Mouse (Mus musculus) myocyte (in vitro differentiated cells): ENCODE results near the gene Xpo4. TPM values are rescaled to one million over a fixed set of nuclear protein-coding genes. Genes with fewer than 3 reads are reported as not detected.

Experiments
- H3K27me3 ChIP-seq: one replicate; pipeline ENCODE4 v1.6.1; 2011; ENCODE audit not compliant: control insufficient read depth, insufficient read depth, insufficient read length
- H3K36me3 ChIP-seq: one replicate; pipeline ENCODE4 v1.6.1; 2011; ENCODE audit not compliant: control insufficient read depth, insufficient read depth
- H3K4me2 ChIP-seq: one replicate; pipeline ENCODE4 v1.6.1; 2011; ENCODE audit warnings: low read depth, control low read depth
- H3K4me3 ChIP-seq: one replicate; pipeline ENCODE4 v1.5.1; 2011; ENCODE audit warnings: mild to moderate bottlenecking, control low read depth, moderate library complexity
- H3K79me2 ChIP-seq: one replicate; pipeline ENCODE4 v1.6.1; 2011; ENCODE audit not compliant: control insufficient read depth, insufficient read depth
- H3ac ChIP-seq: one replicate; pipeline ENCODE4 v1.6.1; 2011; ENCODE audit not compliant: control insufficient read depth, insufficient read length
- CEBPB ChIP-seq: IDR thresholded peaks from 2 replicates; pipeline ENCODE4 v1.6.1; 2011; ENCODE audit warnings: mild to moderate bottlenecking, moderate library complexity; ENCODE audit not compliant: poor library complexity, insufficient read depth, severe bottlenecking
- E2F4 ChIP-seq: IDR thresholded peaks from one replicate; pipeline ENCODE4 v1.6.1; 2011; ENCODE audit warnings: mild to moderate bottlenecking, control low read depth, moderate library complexity; ENCODE audit not compliant: insufficient read depth
- MAX ChIP-seq: IDR thresholded peaks from one replicate; pipeline ENCODE4 v1.6.1; 2011; ENCODE audit warnings: low read depth, mild to moderate bottlenecking, control low read depth
- MYOD1 ChIP-seq, 3 experiments: IDR thresholded peaks; one replicate each; pipeline ENCODE4 v1.6.1; 2011; ENCODE audit warnings: control low read depth in 2 of 3, low read depth in 2 of 3, mild to moderate bottlenecking in 2 of 3, moderate library complexity in 1 of 3; ENCODE audit not compliant: insufficient read length in 2 of 3, control insufficient read depth in 1 of 3
- MYOG ChIP-seq, 3 experiments: IDR thresholded peaks; one replicate each; pipeline ENCODE4 v1.6.1; 2011; ENCODE audit warnings: control low read depth in 2 of 3, low read depth in 2 of 3, mild to moderate bottlenecking in 2 of 3; ENCODE audit not compliant: insufficient read length in 2 of 3, control insufficient read depth in 1 of 3, insufficient read depth in 1 of 3
- POLR2A ChIP-seq: IDR thresholded peaks from one replicate; pipeline ENCODE4 v1.6.1; 2011; ENCODE audit warnings: low read depth, mild to moderate bottlenecking, control low read depth, moderate library complexity; ENCODE audit not compliant: insufficient read length
- POLR2AphosphoS2 ChIP-seq: IDR thresholded peaks from one replicate; pipeline ENCODE4 v1.6.1; 2011; ENCODE audit warnings: low read depth, control low read depth; ENCODE audit not compliant: insufficient read length
- REST ChIP-seq: IDR thresholded peaks from one replicate; pipeline ENCODE4 v1.6.1; 2011; ENCODE audit warnings: mild to moderate bottlenecking, control low read depth, moderate library complexity; ENCODE audit not compliant: insufficient read depth, insufficient read length
- SRF ChIP-seq: IDR thresholded peaks from one replicate; pipeline ENCODE4 v1.6.1; 2011; ENCODE audit warnings: low read depth; ENCODE audit not compliant: control insufficient read depth, insufficient read length
- TCF12 ChIP-seq: IDR thresholded peaks from one replicate; pipeline ENCODE4 v1.6.1; 2011; ENCODE audit warnings: mild to moderate bottlenecking, control low read depth; ENCODE audit not compliant: poor library complexity, insufficient read depth, severe bottlenecking
- TCF3 ChIP-seq: IDR thresholded peaks from one replicate; pipeline ENCODE4 v1.6.1; 2011; ENCODE audit warnings: low read depth, control low read depth; ENCODE audit not compliant: insufficient read length
- USF1 ChIP-seq: IDR thresholded peaks from one replicate; pipeline ENCODE4 v1.6.1; 2011; ENCODE audit warnings: low read depth, mild to moderate bottlenecking, control low read depth, moderate library complexity
- polyA plus RNA-seq: library from polyadenylated mRNA; unstranded; fragments of >200 nt; fragmentation: generic; extraction: Trizol; gene quantifications from one replicate; pipeline ENCODE4 v1.2.1, GENCODE M21; 2012; ENCODE audit warnings: missing spikeins

Xpo4 gene
- polyA plus RNA-seq: 3.0 TPM

DNA sequence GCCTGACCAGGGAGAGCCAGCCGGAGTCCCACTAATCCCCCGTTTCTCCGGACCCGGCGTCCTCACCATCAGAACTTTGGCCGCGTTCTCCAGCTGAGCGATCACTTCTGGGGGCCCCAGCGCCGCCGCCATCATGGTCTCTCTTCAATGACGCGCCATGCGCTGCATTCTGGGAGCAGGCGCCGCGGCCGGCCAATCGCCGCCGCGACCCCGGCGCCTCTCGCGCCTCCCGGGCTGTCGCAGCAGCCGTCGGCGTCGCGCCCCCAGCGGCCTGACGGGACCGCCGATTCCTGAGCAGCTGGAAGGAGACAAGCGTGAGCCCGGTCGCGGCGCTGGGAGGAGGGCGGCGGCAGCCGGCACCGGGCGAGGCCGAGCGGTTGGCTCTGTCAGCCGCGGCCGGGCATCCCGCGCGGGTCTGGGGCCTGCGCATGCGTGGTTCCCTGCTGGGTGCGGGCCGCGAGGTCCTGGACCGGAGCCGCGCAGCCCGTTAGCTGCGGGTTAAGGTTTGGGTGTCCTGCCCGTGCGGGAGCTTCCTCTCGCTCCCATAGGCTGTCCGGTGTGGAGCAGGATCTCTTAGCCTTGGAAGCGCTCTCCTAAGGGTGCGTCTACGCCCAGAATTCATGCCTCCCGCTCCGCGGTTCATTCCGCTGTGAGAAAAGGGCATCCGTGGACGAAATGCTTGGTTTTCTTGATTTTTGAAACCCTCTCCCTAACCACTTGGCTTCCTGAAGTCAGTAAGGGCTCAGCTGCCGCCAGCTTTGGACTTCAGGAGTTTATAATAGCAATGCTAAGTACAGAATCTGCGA, at the start of gene Xpo4:
Gene Xpo4, minus strand, starts transcription at position 609 of the 806 bp plus-strand sequence.
- peak within 1 kb of the TSS; percentile 56 for H3ac ChIP-seq
- H3K4me3 ChIP-seq: peak within 1 kb of the TSS; percentile 93
- TF ChIP-seq MYOG (IDR thresholded peaks at IDR 0.05; ENCODE audit: control insufficient read depth in 1 of 3, insufficient read depth in 1 of 3, insufficient read length in 2 of 3, low read depth in 2 of 3) (peak in 1 of 3 experiments; percentile 46), E2F4 (peak; percentile 78), MYOD1 (IDR thresholded peaks at IDR 0.05; ENCODE audit: control insufficient read depth in 1 of 3, insufficient read length in 2 of 3, low read depth in 2 of 3) (peak in 2 of 3 experiments; percentile 20 to 37), POLR2A (peak; percentile 86), SRF (no peak), POLR2AphosphoS2 (peak; percentile 73)
- H3K79me2 ChIP-seq: peaks cover 54% of the 10 kb centered on the region
- no peaks in the 10 kb centered on the region for H3K36me3 ChIP-seq
- H3K27me3 ChIP-seq: no peaks in the 10 kb centered on the region
- H3K4me2 ChIP-seq: peak within 1 kb of the TSS; percentile 90

DNA sequence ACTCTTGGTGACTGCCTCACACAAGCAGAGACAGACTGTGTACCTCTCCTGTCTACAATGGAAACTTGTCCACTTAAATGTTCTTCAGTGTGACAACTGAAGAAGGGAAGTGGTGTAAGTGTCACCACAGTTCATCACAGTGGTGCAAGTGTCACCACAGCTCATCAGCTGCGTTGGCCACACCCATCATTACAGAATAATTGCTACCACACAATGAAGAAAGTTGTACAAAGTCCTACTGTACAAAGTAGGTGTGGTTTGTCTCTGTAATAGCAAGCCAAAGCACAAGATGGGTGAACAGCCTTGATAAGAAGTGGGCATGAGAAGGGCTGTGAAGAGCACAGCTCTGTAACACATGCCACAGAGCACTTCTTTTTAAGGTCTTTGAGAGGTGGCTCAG, 47.7 kb upstream of the Xpo4 start:
- Histone ChIP-seq H3K4me3 (no peak overlapping the region), H3ac (no peak overlapping the region), H3K4me2 (no peak overlapping the region), H3K27me3 (no peaks in the 10 kb centered on the region), H3K36me3 (peaks cover 8% of the 10 kb centered on the region), H3K79me2 (peaks cover 57% of the 10 kb centered on the region)
- TF ChIP-seq E2F4: no peak
- TF ChIP-seq POLR2AphosphoS2: no peak
- no peak for TF ChIP-seq MAX
- TF ChIP-seq POLR2A: no peak
- no peak for TF ChIP-seq REST
- no peak for TF ChIP-seq TCF3
- no peak for TF ChIP-seq TCF12
- no peak for TF ChIP-seq CEBPB
- no peak for TF ChIP-seq SRF

DNA sequence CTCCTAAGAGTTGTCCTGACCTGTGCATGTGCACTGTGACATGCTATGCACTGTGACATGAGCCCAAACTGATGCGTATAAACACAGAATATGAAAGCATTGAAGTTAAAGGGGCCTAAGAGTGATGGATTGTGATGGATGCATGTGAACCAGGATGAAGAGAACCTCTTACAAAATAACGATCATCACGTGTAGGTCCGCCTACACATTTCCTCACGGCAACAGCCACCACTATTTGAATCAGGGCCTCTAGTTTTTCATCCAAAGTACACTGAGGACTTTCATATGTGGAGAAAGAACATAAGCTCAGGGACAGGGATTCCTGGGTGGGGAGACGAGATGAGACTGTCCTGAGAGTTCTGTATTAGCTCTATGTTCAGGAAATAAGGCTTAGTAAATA, 45.8 kb upstream of the Xpo4 start:
- TF ChIP-seq TCF3: no peak
- no peak for TF ChIP-seq MYOG (IDR thresholded peaks at IDR 0.05; ENCODE audit: control insufficient read depth in 1 of 3, insufficient read depth in 1 of 3, insufficient read length in 2 of 3, low read depth in 2 of 3)
- no peak for TF ChIP-seq MYOD1 (IDR thresholded peaks at IDR 0.05; ENCODE audit: control insufficient read depth in 1 of 3, insufficient read length in 2 of 3, low read depth in 2 of 3)
- TF ChIP-seq REST: no peak
- no peak for TF ChIP-seq TCF12
- TF ChIP-seq CEBPB: no peak
- no peak for TF ChIP-seq POLR2AphosphoS2
- no peak for TF ChIP-seq USF1
- no peak for TF ChIP-seq SRF
- no peak for TF ChIP-seq E2F4
- TF ChIP-seq MAX: no peak
- TF ChIP-seq POLR2A: no peak
- Histone ChIP-seq H3K4me2 (no peak overlapping the region), H3K4me3 (no peak overlapping the region), H3K27me3 (no peaks in the 10 kb centered on the region), H3K36me3 (peaks cover 2% of the 10 kb centered on the region), H3ac (no peak overlapping the region), H3K79me2 (peaks cover 42% of the 10 kb centered on the region)

DNA sequence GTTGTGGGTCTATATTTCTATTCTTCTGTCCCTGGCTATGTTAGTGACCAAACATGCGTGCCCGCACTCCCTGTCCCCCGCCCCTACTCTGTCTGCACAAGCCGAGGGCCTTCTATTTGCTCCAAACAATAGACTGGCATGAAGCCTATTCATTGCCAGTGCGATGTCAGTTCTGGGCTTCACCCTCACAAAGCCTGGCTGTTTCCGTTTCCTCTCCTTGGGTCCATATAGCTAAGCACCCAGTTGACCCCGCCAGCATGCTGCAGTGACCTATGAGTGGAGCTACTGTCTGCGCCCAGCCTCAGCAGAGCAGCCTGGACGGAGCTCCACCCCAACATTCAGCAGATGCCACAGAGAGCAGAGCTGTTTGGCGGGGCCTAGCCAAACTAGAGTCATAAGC, 43.9 kb upstream of the Xpo4 start:
- H3K4me3 ChIP-seq: no peak overlapping the region
- no peak overlapping the region for H3ac ChIP-seq
- TF ChIP-seq E2F4 (no peak), TCF12 (no peak), MYOD1 (IDR thresholded peaks at IDR 0.05; ENCODE audit: control insufficient read depth in 1 of 3, insufficient read length in 2 of 3, low read depth in 2 of 3) (no peak), USF1 (no peak), TCF3 (no peak), SRF (no peak)
- H3K79me2 ChIP-seq: peaks cover 28% of the 10 kb centered on the region
- H3K36me3 ChIP-seq: peaks cover 5% of the 10 kb centered on the region
- no peak overlapping the region for H3K4me2 ChIP-seq
- no peaks in the 10 kb centered on the region for H3K27me3 ChIP-seq

DNA sequence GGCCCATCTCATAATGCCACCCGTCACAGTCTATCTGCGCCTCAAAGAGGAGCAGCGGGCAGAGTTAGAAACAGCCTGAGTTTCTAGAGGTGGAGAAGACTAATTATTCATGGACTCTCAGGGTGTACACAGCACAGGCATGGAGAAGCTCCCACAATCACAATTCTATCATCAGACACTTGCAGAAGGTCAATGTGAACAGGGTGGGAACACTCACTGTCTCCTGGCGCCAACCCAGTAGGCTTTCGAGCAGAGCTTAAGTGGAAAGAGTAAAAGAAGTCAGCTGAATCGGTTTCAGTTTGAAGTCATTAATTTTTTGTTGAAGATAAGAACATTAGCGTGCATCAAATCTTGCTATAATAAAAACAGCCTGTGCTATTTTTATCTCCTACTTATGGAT, 43.4 kb upstream of the Xpo4 start:
- H3K27me3 ChIP-seq: no peaks in the 10 kb centered on the region
- H3K36me3 ChIP-seq: peaks cover 5% of the 10 kb centered on the region
- no peak for TF ChIP-seq MYOD1 (IDR thresholded peaks at IDR 0.05; ENCODE audit: control insufficient read depth in 1 of 3, insufficient read length in 2 of 3, low read depth in 2 of 3)
- peaks cover 26% of the 10 kb centered on the region for H3K79me2 ChIP-seq
- H3K4me3 ChIP-seq: no peak overlapping the region
- no peak overlapping the region for H3K4me2 ChIP-seq
- H3ac ChIP-seq: no peak overlapping the region
